ENCODE assay signal across 8 mouse cellular contexts in genomic region chr13:83729331-83730009, GRCm38 (mm10).
DNase-seq lines count a peak whose midpoint lies in the region; ATAC-seq and TF ChIP-seq lines count a peak whose summit lies in the region.

No protein-coding gene starts in this region.

- H3K27me3 ChIP-seq in lung, embryonic 14.5 days (ENCODE audit: insufficient read depth, low read length): peaks cover 95% of the 10 kb centered on the region
- H3K27me3 ChIP-seq in forebrain, postnatal 0 days (ENCODE audit: insufficient read depth, low read length): no peaks in the 10 kb centered on the region
- peaks cover 80% of the 10 kb centered on the region for H3K27me3 ChIP-seq in kidney, embryonic 16.5 days (ENCODE audit: insufficient read depth, low read length)
- peaks cover 99% of the 10 kb centered on the region for H3K27me3 ChIP-seq in liver, embryonic 15.5 days

- TF ChIP-seq CTCF in lung, embryonic 14.5 days (IDR thresholded peaks at IDR 0.05; ENCODE audit: low read depth): no peak
- TF ChIP-seq CTCF in forebrain, postnatal 0 days (IDR thresholded peaks at IDR 0.05; ENCODE audit: low read depth): no peak

- H3K9me3 ChIP-seq in lung, embryonic 14.5 days (ENCODE audit: low read depth, low read length): no peaks in the 10 kb centered on the region
- H3K9me3 ChIP-seq in forebrain, postnatal 0 days (ENCODE audit: low read length): no peaks in the 10 kb centered on the region
- peaks cover 4% of the 10 kb centered on the region; the same call in 1 of the 2 replicates for H3K9me3 ChIP-seq in kidney, embryonic 16.5 days (ENCODE audit: low read length)
- no peaks in the 10 kb centered on the region for H3K9me3 ChIP-seq in liver, embryonic 15.5 days (replicated peaks)

- WGBS in lung, embryonic 14.5 days: under 1% methylated on average over 33 of the region's 33 CpGs
- WGBS in forebrain, postnatal 0 days: under 1% methylated on average over 33 of the region's 33 CpGs
- WGBS in kidney, embryonic 16.5 days: 1% methylated on average over 33 of the region's 33 CpGs
- WGBS in liver, embryonic 15.5 days (ENCODE audit: insufficient replicate concordance): under 1% methylated on average over 30 of the region's 33 CpGs

- no peak overlapping the region for H3K27ac ChIP-seq in lung, embryonic 14.5 days (ENCODE audit: low read depth)
- peak overlapping the region; percentile 100 for H3K27ac ChIP-seq in forebrain, postnatal 0 days (ENCODE audit: low read depth, low read length)
- H3K27ac ChIP-seq in kidney, embryonic 16.5 days (ENCODE audit: low read length): peak overlapping the region; percentile 89
- no peak overlapping the region for H3K27ac ChIP-seq in liver, embryonic 15.5 days (replicated peaks)

- H3K4me3 ChIP-seq in lung, embryonic 14.5 days (ENCODE audit: low read depth, low read length): peak overlapping the region; percentile 55
- H3K4me3 ChIP-seq in forebrain, postnatal 0 days (ENCODE audit: low read depth, low read length): peak overlapping the region; percentile 67
- H3K4me3 ChIP-seq in kidney, embryonic 16.5 days (ENCODE audit: low read length): peak overlapping the region; percentile 57
- peak overlapping the region; percentile 17; the same call in 1 of the 2 replicates for H3K4me3 ChIP-seq in liver, embryonic 15.5 days (replicated peaks)

- H3K4me2 ChIP-seq in lung, embryonic 14.5 days: peak overlapping the region; percentile 89
- H3K4me2 ChIP-seq in forebrain, postnatal 0 days (ENCODE audit: low read depth): peak overlapping the region; percentile 71
- peak overlapping the region; percentile 81 for H3K4me2 ChIP-seq in kidney, embryonic 16.5 days (replicated peaks; ENCODE audit: low read depth, low read length)
- peak overlapping the region; percentile 32 for H3K4me2 ChIP-seq in liver, embryonic 15.5 days

- H3K4me1 ChIP-seq in lung, embryonic 14.5 days (ENCODE audit: insufficient read depth): no peaks in the 10 kb centered on the region
- H3K4me1 ChIP-seq in forebrain, postnatal 0 days (ENCODE audit: insufficient read depth): no peaks in the 10 kb centered on the region
- H3K4me1 ChIP-seq in kidney, embryonic 16.5 days (ENCODE audit: insufficient read depth, low read length): peaks cover 3% of the 10 kb centered on the region; the same call in 1 of the 2 replicates
- H3K4me1 ChIP-seq in liver, embryonic 15.5 days (replicated peaks): peaks cover 9% of the 10 kb centered on the region

- no peak overlapping the region for H3K9ac ChIP-seq in lung, embryonic 14.5 days
- peak overlapping the region; percentile 100 for H3K9ac ChIP-seq in forebrain, postnatal 0 days
- H3K9ac ChIP-seq in kidney, embryonic 16.5 days (replicated peaks; ENCODE audit: low read length): peak overlapping the region; percentile 59
- H3K9ac ChIP-seq in liver, embryonic 15.5 days: no peak overlapping the region

- DNase-seq in lung, embryonic 14.5 days: peak; percentile 62
- DNase-seq in lung, postnatal 14 days: no peak
- peak; percentile 94 for DNase-seq in cerebellum, adult 11-12 months
- DNase-seq in forebrain, postnatal 0 days: peak; percentile 86
- peak; percentile 70 for DNase-seq in right cerebral cortex, postnatal 4 days
- DNase-seq in thymus, postnatal 10 days (ENCODE audit: low spot score in 2 of 2): no peak

- no peaks in the 10 kb centered on the region for H3K36me3 ChIP-seq in lung, embryonic 14.5 days (ENCODE audit: insufficient read depth)
- H3K36me3 ChIP-seq in forebrain, postnatal 0 days (ENCODE audit: insufficient read depth): peaks cover 3% of the 10 kb centered on the region; the same call in 1 of the 2 replicates
- no peaks in the 10 kb centered on the region for H3K36me3 ChIP-seq in kidney, embryonic 16.5 days (ENCODE audit: insufficient read depth, low read length)
- no peaks in the 10 kb centered on the region for H3K36me3 ChIP-seq in liver, embryonic 15.5 days (replicated peaks)

- ATAC-seq in lung, embryonic 14.5 days (ENCODE audit: insufficient read depth): no peak
- peak; percentile 10 for ATAC-seq in forebrain, postnatal 0 days
- peak; percentile 8; the same call in 1 of the 2 replicates for ATAC-seq in kidney, embryonic 16.5 days (ENCODE audit: low FRiP score, low TSS enrichment)
- ATAC-seq in liver, embryonic 15.5 days (ENCODE audit: insufficient read depth): no peak

Comparison
In these comparisons a context has a peak if more than half of its experiments do, and no peak if none do; other contexts are left out.
1. DNase-seq: peak in lung, embryonic 14.5 days (single experiment), cerebellum, adult 11-12 months (single experiment), forebrain, postnatal 0 days (single experiment) and right cerebral cortex, postnatal 4 days (single experiment); none in lung, postnatal 14 days (single experiment) and thymus, postnatal 10 days (0 of 2).
2. ATAC-seq: peak in forebrain, postnatal 0 days (single experiment) and kidney, embryonic 16.5 days (single experiment); none in lung, embryonic 14.5 days (single experiment) and liver, embryonic 15.5 days (single experiment).
3. H3K27ac ChIP-seq: peak in forebrain, postnatal 0 days (single experiment) and kidney, embryonic 16.5 days (single experiment); none in lung, embryonic 14.5 days (single experiment) and liver, embryonic 15.5 days (single experiment).
4. H3K4me2 ChIP-seq: peak in every context shown above with its lines; median percentile 89 in lung, embryonic 14.5 days; 81 in kidney, embryonic 16.5 days; 71 in forebrain, postnatal 0 days; 32 in liver, embryonic 15.5 days.
5. H3K4me3 ChIP-seq: peak in every context shown above with its lines; median percentile 67 in forebrain, postnatal 0 days; 57 in kidney, embryonic 16.5 days; 55 in lung, embryonic 14.5 days; 17 in liver, embryonic 15.5 days.
6. H3K9ac ChIP-seq: peak in forebrain, postnatal 0 days (single experiment) and kidney, embryonic 16.5 days (single experiment); none in lung, embryonic 14.5 days (single experiment) and liver, embryonic 15.5 days (single experiment).